Mouse (Mus musculus) bone marrow, adult 2 months (tissue): ENCODE data around the gene Asphd2.

Source experiments
- CTCF ChIP-seq: fragments of 200-500 bp; IDR thresholded peaks from 2 replicates; pipeline ENCODE4 v1.5.1; 2011; ENCODE audit warnings: low read length, control low read depth; ENCODE audit not compliant: control insufficient read depth, insufficient read depth
- POLR2A ChIP-seq: fragments of 200-500 bp; IDR thresholded peaks from 2 replicates; pipeline ENCODE4 v1.6.1; 2011; ENCODE audit warnings: low read depth, mild to moderate bottlenecking, control low read depth, low read length, borderline replicate concordance; ENCODE audit not compliant: control insufficient read depth

GRCm38 (mm10) chr5:112355910-112356309 is 38.8 kb downstream of the Asphd2 start, which contains the start of gene Gm6583:
- no peak for TF ChIP-seq POLR2A
- no peak for TF ChIP-seq CTCF
